Mouse (Mus musculus): Measurements from ENCODE around the gene Arhgdig. TPM values are rescaled to one million over a fixed set of nuclear protein-coding genes. Genes with fewer than 3 reads are reported as not detected.
"Not testable (repeated sequence)": the region's sequence is repeated elsewhere in the genome, so short reads cannot be mapped to it uniquely, and the experiment has no call there.

Arhgdig gene
- polyA plus RNA-seq, 1 experiment from 2014 or later = not detected

DNA sequence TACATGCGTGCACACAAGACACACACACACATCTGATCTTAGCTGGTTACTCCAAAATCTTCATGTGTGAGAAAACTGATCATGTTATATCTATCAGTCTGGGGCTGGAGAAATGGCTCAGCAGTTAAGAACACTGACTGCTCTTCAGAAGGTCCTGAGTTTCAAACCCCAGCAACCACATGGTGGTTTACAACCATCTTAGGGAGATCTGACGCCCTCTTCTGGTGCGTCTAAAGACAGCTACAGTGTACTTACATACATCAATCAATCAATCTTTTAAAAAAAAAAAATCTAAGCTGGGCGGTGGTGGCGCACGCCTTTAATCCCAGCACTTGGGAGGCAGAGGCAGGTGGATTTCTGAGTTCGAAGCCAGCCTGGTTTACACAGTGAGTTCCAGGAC is 16.1 kb downstream of the Arhgdig start:
- not testable (repeated sequence) for H3K79me2 ChIP-seq (ENCODE audit: inconsistent target); H3K27ac ChIP-seq; H3K4me3 ChIP-seq (ENCODE audit: inconsistent target)
- WGBS (ENCODE audit: missing documents) = 85% methylated on average over 5 of the region's 7 CpGs
- H3K36me3 ChIP-seq (ENCODE audit: inconsistent target) = peaks cover 79% of the 10 kb centered on the region

DNA sequence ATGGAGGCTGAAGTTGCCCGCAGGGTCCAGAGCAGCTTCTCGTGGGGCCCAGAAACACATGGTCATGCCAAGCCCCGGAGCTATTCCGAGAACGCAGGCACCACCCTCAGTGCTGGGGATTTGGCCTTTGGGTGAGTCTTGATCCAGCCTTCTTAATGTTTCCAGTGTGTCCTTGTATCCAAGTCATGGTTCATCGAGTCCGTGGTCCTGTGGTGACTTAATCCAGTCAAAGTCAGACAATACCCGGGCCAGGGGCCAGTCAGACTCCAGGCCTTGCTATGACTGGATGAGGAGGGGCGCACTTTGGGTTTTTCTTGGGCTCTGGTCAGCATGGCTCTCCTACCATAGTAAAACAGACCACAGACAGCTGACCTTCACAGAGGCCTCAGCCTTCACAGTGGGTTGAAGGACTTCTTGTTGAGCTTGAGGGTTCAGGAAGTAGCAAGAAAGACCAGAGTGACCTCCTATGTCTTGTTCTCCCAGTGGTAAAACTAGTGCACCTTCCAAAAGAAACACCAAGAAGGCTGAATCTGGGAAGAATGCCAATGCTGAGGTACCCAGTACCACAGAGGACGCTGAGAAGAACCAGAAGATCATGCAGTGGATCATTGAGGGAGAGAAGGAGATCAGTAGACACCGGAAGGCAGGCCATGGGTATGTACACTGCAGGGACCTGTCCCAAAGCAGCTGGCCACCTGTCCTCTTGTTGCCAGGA is 19.3 kb downstream of the Arhgdig start:
- peaks cover 85% of the 10 kb centered on the region for H3K36me3 ChIP-seq (ENCODE audit: inconsistent target)
- no peaks in the 10 kb centered on the region for H3K79me2 ChIP-seq (ENCODE audit: inconsistent target)
- H3K27ac ChIP-seq = no peak overlapping the region
- 93% methylated on average over 11 of the region's 11 CpGs for WGBS (ENCODE audit: missing documents)
- H3K4me3 ChIP-seq (ENCODE audit: inconsistent target) = no peak overlapping the region

DNA sequence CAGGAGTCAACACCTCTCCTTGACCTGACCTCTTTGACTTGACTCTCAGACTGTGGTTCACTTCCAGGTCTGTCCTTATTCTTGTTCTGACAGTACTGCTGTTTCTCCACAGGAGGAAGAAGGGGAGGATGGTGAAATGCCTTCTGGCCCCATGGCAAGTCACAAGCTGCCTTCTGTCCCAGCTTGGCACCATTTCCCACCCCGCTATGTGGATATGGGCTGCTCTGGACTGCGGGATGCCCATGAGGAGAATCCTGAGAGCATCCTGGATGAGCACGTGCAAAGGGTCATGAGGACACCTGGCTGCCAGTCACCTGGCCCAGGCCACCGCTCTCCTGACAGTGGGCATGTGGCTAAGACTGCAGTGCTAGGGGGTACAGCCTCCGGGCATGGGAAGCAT is 20.0 kb downstream of the Arhgdig start:
- H3K36me3 ChIP-seq (ENCODE audit: inconsistent target) = peaks cover 86% of the 10 kb centered on the region
- H3K27ac ChIP-seq = no peak overlapping the region
- H3K79me2 ChIP-seq (ENCODE audit: inconsistent target) = no peaks in the 10 kb centered on the region
- 95% methylated on average over 5 of the region's 5 CpGs for whole genome bisulfite sequencing (ENCODE audit: missing documents)
- H3K4me3 ChIP-seq (ENCODE audit: inconsistent target) = no peak overlapping the region

DNA sequence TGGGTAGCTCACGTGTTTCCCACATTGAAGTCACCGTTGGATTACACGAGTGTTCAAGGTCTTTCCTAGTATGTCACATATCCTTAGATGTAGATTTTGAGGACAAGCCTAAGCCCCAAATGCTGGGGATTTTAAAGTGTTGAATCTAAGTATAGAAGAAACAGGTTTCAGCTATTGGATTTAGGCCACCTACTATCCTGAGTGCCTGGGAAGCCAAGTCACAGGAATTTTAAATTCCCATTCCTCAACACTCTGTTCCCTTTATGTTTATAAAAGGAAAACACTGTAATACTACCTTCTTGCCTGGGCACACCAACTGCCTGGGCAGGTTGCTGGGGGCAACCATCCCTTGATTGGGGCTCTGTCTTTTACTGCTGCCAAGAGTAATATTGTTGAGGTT is 26.4 kb downstream of the Arhgdig start:
- Histone ChIP-seq H3K79me2 (ENCODE audit: inconsistent target) (peaks cover 44% of the 10 kb centered on the region; the same call in 1 of the 2 replicates), H3K27ac (no peak overlapping the region), H3K4me3 (ENCODE audit: inconsistent target) (no peak overlapping the region), H3K36me3 (ENCODE audit: inconsistent target) (peaks cover 34% of the 10 kb centered on the region; the same call in 1 of the 2 replicates)
- WGBS (ENCODE audit: missing documents) = 96% methylated on average over 3 of the region's 3 CpGs

DNA sequence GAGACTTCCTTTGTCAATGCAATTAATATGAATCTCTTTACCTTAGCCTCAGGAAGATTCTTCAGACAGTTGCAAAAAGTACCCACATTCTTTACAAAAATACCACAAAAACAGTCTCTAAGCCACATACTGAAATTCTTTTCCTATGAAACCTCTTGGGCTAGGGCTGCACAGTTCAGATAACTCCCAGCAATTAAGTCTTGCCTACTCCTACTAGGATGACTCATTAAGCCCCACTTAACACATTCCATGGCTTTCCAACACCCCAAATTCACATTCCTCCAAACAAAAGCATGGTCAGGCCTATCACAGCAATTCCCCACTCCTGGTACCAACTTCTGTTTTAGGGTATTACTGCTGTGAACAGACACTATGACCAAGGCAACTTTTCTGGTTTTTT is 29.0 kb downstream of the Arhgdig start:
- H3K27ac ChIP-seq = no peak overlapping the region
- peaks cover 15% of the 10 kb centered on the region; the same call in 1 of the 2 replicates for H3K36me3 ChIP-seq (ENCODE audit: inconsistent target)
- H3K79me2 ChIP-seq (ENCODE audit: inconsistent target) = peaks cover 69% of the 10 kb centered on the region; the same call in 1 of the 2 replicates
- no peak overlapping the region for H3K4me3 ChIP-seq (ENCODE audit: inconsistent target)

DNA sequence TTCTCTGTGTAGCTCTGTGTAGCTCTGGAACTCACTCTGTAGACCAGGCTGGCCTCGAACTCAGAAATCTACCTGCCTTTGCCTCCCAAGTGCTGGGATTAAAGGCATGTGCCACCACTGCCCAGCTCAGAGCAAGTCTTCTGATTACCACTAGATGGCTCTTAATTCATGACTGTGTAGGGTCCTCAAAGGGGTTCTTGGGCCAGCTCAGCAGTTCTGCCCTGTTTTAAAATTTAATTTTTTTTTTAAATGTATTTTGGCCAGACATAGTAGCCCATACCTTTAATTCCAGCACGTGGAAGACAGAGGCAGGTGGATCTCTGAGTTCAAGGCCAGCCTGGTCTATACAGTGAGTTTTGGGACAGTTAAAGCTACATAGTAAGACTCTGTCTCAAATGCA is 32.3 kb downstream of the Arhgdig start:
- not testable (repeated sequence) for H3K36me3 ChIP-seq (ENCODE audit: inconsistent target); H3K4me3 ChIP-seq (ENCODE audit: inconsistent target); H3K27ac ChIP-seq
- WGBS (ENCODE audit: missing documents) = 97% methylated on average over 2 of the region's 2 CpGs
- peaks cover 89% of the 10 kb centered on the region for H3K79me2 ChIP-seq (ENCODE audit: inconsistent target)

DNA sequence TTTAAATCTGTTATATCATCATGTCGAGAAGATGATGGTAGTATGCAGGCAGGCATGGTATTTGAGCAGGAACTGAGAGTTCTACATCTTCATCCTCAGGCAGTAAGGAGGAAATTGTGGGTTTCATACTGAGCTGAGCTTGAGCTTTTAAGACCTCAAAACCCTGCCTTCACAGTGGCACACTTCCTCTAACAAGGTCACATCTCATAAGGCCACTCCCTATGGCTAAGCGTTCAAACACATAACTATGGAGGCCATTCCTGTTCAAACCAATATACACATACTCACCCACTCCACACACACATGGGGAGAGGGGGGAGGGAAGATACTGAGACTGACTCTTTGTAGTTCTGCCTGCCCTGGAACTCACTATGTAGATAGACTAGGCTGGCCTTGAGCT is 39.5 kb downstream of the Arhgdig start:
- WGBS (ENCODE audit: missing documents) = 0% methylated on average over 2 of the region's 2 CpGs
- peaks cover 83% of the 10 kb centered on the region for H3K79me2 ChIP-seq (ENCODE audit: inconsistent target)
- H3K36me3 ChIP-seq (ENCODE audit: inconsistent target) = no peaks in the 10 kb centered on the region
- peak overlapping the region; percentile 93 for H3K27ac ChIP-seq
- H3K4me3 ChIP-seq (ENCODE audit: inconsistent target) = no peak overlapping the region

DNA sequence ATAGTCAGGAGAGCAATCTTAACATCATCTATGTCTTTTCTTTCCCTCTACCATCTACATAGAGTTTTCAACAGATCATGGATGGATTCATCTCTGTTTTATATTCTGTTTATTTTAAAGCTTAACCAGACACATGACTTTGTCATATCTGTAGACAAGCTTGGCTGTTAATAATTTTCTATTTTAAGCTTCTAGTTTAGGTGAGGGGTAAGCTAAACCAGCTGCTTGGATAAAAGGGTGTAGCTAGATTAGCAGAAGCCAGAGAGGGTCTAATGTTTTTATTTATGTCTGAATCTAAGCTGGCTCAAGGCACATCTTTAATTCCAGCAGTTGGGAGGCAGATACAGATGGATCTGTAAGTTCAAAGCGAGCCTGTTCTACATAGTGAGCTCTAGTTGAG is 44.9 kb downstream of the Arhgdig start:
- H3K36me3 ChIP-seq (ENCODE audit: inconsistent target) = no peaks in the 10 kb centered on the region
- 86% methylated on average over 1 of the region's 1 CpGs for WGBS (ENCODE audit: missing documents)
- H3K27ac ChIP-seq = no peak overlapping the region
- H3K4me3 ChIP-seq (ENCODE audit: inconsistent target) = no peak overlapping the region
- peaks cover 91% of the 10 kb centered on the region for H3K79me2 ChIP-seq (ENCODE audit: inconsistent target)

DNA sequence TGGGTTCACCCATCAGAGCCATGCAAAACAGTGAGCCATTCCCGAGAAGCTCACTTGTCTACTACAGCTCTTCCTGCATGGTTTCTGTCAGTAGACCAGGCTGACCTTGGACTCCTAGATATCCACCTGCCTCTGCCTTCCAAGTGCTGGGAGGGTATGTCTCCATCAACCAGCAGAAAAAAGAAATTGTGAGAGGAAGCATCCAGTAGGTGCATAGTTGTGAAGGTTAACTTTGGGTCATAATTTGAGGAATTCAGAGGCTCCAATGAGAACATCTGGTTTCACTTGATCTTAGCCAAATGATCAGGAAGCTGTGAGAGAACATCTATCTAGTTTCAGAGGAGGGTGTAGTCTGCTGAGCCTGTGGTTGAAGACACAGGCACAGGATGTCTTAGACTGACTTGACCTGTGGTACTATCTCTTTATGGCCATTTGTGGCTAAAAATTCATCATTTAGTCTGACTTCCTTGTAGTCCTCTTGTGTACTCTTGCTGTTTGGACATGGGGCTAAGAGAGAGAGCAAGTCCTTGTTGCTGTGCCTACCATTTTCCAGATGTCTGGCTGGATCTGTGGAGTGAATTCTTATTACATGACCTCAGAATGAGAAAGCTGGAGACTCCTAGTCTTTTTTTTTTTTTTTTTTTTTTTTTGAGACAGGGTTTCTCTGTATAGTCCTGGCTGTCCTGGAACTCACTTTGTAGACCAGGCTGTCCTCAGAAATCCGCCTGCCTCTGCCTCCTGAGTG is 55.5 kb downstream of the Arhgdig start:
- no peak overlapping the region for H3K4me3 ChIP-seq (ENCODE audit: inconsistent target)
- WGBS (ENCODE audit: missing documents) = 100% methylated on average over 2 of the region's 2 CpGs
- H3K79me2 ChIP-seq (ENCODE audit: inconsistent target) = peaks cover 100% of the 10 kb centered on the region
- peaks cover 7% of the 10 kb centered on the region; the same call in 1 of the 2 replicates for H3K36me3 ChIP-seq (ENCODE audit: inconsistent target)
- H3K27ac ChIP-seq = no peak overlapping the region

Other genes starting within 250 kb of the Arhgdig start
- 5.2 to 13.5 TPM (median 5.9 TPM) in 3 replicates for gene Capn15, start 222.0 kb downstream of the Arhgdig start, polyA plus RNA-seq (2018)
- 5.3 to 7.6 TPM (median 6.3 TPM) in 3 replicates for gene Rab11fip3, start 138.2 kb downstream of the Arhgdig start, polyA plus RNA-seq (2018)
- gene Decr2, start 117.4 kb downstream of the Arhgdig start, polyA plus RNA-seq (2018) = 19.8 to 24.2 TPM (median 23.4 TPM) in 3 replicates
- gene Nme4, start 112.2 kb downstream of the Arhgdig start, polyA plus RNA-seq (2018) = 16.3 to 30.7 TPM (median 17.2 TPM) in 3 replicates
- gene Tmem8, start 94.5 kb downstream of the Arhgdig start, polyA plus RNA-seq (2018) = 35.3 to 45.1 TPM (median 37.7 TPM) in 3 replicates
- gene Mrpl28, start 84.3 kb downstream of the Arhgdig start, polyA plus RNA-seq (2018) = 35.9 to 74.0 TPM (median 71.9 TPM) in 3 replicates
- 25.1 to 76.5 TPM (median 25.8 TPM) in 3 replicates for gene Axin1, start 69.1 kb downstream of the Arhgdig start, polyA plus RNA-seq (2018)
- not detected in 3 replicates for gene Pdia2, start 8.7 kb downstream of the Arhgdig start, polyA plus RNA-seq (2018)
- 0.07 to 1.2 TPM (median 0.88 TPM) in 3 replicates for gene Rgs11, start 4.8 kb downstream of the Arhgdig start, polyA plus RNA-seq (2018)
- 73.6 to 152 TPM (median 101 TPM) in 3 replicates for gene Fam234a, start 36.5 kb upstream of the Arhgdig start, polyA plus RNA-seq (2018)
- 27.9 to 31.3 TPM (median 28.9 TPM) in 3 replicates for gene Luc7l, start 45.1 kb upstream of the Arhgdig start, polyA plus RNA-seq (2018)
- 0.46 to 0.47 TPM (median 0.46 TPM) in 3 replicates for gene Neurl1b, start 207.0 kb upstream of the Arhgdig start, polyA plus RNA-seq (2018)